Mouse (Mus musculus): ENCODE results near the gene Ddx3y.

DNA sequence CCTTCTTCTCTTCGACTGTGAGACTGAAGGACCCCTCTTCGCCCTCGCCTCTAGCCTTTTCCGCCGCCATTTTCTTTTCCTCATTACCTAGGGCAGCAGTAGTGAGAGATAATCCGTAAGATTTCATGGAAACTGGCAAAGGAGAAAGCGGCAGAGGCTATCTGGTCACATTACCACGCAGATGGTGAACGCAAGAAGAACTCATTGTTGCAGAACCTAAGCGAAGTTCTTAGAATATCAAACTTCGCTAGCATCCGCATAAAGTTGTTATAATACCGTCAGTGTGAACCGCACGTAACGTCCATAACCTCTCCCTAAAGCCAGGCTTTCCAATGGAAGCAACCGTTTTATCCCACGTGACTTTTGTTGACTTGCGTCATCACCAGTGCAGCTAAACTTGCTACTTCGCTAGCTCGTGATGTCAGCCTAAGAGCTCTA lies 41.0 kb downstream of the Ddx3y start, which contains the start of gene Uty:
- no peak for TF ChIP-seq JUND (conservative IDR thresholded peaks at IDR 0.05; ENCODE audit: low read depth, low read length)
- TF ChIP-seq USF1 (IDR thresholded peaks at IDR 0.05; ENCODE audit: low read depth, low read length), result no peak
- no peak for TF ChIP-seq CTCF (conservative IDR thresholded peaks at IDR 0.05 in 1 of 2, IDR thresholded peaks at IDR 0.05 in 1 of 2; ENCODE audit: low read depth in 2 of 2, low read length in 2 of 2)
- TF ChIP-seq MAX (IDR thresholded peaks at IDR 0.05; ENCODE audit: low read length), result no peak

All from CH12.LX (cell line).